Mouse (Mus musculus): ENCODE data around the gene Gm6793.

Gm6793 gene

DNA sequence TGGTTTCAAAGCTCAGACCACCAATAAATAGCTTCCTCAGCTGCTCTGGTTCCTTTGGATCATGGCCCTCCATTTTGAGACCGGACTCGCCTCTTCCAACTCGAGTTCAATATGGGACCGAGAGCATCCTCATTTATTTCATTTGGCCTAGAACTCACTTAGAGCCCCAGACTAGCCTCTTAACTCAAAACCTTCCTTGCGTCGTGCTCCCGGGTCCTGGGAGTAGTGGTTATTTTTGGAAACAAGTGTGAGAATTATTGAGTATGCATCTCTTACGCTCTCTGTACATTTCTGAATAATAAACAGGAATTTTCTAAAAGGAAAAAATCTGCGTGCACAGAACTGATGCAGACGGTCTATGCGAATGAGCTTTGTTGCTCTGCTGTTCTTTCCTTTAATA, at the start of gene Gm6793:
Gene Gm6793, minus strand, starts transcription at position 101 of the 400 bp plus-strand sequence.
- no peak for DNase-seq (ENCODE audit: inconsistent age in 2 of 2, low spot score in 1 of 2)

DNA sequence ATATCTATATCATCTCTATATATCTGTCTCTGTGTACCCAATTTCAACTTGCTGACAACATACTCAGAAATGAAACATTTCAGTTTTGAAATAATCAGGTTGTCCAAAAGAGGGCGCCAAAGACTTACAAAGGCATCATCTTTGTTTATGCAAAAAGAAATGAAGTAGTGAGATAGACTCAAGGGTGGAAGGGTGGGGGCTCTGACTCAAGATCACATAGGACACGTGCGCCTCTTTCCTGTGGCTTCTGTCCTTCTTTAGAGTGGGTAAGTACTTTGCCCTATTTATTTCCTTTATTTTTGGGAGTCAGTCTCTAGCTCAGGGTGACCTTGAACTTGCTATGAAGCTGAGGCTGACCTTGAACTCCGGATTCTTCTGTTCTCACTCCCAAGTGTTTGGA, 46.5 kb upstream of the Gm6793 start:
- DNase-seq (ENCODE audit: inconsistent age in 2 of 2, low spot score in 1 of 2): peak in 1 of 2 experiments; percentile 76

DNA sequence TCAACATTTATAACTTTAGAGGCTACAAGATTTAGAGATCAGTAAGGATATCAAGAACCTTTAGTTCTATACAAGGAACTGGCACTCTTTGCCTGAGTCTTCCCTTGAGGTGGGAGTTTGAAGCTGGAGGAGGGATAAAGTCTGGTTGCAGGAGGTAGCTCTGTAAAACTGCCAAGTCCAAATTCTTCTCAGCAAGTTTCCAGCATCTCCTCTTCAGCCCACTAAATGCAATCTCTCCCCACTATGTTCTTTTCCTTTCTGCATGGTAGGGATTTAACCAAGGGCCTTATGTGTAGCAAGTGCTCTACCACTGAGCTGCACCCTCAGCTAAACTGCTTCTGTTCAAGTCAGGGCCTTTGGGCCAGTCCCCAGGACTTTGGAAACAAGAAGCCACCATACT, 39.6 kb upstream of the Gm6793 start:
- DNase-seq (ENCODE audit: inconsistent age in 2 of 2, low spot score in 1 of 2): no peak

DNA sequence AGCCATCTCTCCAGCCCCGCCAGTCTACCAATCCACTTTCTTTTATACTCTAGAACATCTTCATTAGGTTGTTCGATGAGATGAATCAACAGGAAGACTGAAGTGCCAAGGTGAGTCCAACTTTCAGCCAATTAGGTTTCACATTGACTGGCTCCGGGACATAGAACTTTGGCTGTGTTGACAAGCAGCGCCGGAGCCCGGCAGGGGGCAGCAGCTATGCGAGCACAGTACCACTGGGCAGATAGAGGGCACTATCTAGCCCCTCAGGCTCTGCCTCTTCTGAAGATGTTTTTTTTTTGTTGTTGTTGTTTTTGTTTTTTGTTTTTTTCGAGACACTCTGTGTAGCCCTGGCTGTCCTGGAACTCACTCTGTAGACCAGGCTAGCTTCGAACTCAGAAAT, 36.7 kb upstream of the Gm6793 start:
- DNase-seq (ENCODE audit: inconsistent age in 2 of 2, low spot score in 1 of 2): no peak

DNA sequence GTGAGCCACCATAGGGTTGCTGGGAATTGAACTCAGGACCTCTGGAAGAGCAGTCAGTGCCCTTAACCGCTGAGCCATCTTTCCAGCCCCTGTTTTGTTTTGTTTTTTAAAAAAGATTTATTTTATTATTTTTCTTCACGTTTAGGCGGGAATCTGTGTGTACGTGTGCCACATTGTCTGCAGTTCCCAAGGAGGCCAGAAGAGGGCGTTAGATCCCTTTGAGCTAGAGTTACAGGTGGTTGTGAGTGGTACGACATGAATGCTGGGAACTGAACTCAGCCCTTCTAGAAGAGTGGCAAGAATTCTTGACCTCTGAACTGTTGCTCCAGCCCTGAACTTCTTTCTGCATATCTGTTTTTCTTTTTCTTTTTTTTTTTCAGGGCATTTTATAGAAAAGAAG, 35.1 kb upstream of the Gm6793 start:
- DNase-seq (ENCODE audit: inconsistent age in 2 of 2, low spot score in 1 of 2): no peak

DNA sequence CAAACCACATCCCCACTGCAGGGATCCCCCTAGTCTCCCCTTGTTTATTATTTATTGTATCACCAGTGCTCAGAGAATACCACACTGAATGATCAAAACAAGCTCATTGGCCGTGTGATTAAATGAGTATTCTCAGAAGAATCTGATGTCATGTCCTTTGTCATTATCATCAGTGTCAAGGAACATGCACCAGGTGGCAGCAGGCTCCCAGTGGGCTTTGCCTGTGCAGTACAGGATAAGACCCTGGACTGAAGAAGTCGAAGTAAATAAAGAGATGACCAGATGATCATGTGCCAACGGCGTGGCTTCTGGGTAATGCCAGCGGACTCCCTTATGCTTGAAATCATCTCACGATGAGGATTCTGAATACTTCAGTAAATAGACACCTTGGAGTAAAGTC, 33.5 kb upstream of the Gm6793 start:
- no peak for DNase-seq (ENCODE audit: inconsistent age in 2 of 2, low spot score in 1 of 2)

DNA sequence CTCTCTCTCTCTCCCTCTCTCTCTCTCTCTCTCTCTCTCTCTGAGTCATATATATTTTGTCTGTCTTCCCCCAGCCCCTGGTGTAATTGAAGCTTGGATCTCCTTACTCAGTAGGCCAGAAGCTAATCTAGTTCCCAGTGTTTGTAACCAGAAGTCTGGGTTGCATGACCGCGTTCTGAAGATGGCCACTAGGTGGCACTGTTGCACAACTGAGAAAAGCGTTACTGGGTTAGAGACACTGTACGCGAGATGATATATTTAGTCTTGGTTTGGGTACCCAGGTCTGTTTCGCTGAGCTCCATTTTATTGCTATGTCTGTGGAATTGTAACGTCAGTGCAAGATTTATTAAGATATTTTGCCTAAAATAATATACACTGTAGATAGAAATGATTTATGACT, 31.1 kb upstream of the Gm6793 start:
- DNase-seq (ENCODE audit: inconsistent age in 2 of 2, low spot score in 1 of 2): peak; percentile 67 to 92

DNA sequence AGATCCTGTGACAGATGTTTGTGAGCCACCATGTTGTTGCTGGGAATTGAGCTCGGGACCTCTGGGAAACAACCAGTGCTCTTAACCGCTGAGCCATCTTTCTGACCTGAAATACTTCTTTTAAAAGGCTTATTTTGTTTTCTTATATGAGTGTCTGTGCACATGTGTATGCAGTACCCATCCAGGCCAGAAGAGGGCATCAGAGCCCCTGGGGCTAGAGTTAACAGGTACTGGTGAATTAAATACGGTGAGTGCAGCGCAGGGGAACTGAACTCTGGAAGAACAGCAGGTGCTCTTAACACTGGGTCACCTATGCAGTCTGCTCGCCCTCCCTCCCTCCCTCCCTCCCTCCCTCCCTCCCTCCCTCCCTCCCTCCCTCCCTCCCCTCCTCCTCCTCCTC, 30.3 kb upstream of the Gm6793 start:
- no peak for DNase-seq (ENCODE audit: inconsistent age in 2 of 2, low spot score in 1 of 2)

DNA sequence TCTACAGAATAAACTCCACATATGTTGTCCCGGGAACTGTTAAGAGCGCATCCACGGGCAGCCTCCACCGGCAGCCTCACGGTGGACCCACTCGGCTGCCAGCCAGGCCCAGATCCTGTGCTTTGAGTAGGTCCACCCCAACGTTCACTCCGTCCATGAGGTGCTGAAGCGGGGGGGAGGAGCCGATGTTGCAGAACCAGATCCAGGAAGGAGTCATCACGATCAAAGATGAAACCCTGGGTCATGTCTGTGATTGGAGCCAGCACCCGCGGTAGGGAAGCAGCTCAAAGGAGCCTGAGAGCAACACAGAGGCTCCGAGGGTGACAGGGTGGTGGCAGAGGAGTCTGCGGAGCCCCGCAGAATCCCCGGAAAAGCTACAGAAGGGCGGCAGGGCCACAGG, 22.7 kb upstream of the Gm6793 start:
- DNase-seq (ENCODE audit: inconsistent age in 2 of 2, low spot score in 1 of 2): no peak

DNA sequence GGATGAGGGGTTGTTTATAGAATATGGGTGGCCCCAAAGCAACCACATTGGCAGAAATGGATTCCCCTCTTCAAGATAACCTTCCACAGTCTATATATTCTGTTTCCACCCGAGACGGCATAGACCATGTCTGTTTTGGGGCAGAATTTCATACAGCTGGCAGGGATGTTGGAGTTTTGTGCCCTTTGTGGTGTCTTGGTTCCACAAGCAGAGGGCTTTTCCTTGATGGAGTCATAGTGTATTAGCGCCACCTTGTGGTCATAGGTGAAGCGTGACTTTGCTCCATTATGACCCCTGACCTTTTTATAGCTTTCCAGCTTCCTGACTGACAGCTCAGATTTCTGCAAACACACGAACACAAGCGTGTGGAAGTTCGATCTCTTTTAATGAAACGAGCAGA, 19.8 kb upstream of the Gm6793 start:
- peak; percentile 27 to 77 for DNase-seq (ENCODE audit: inconsistent age in 2 of 2, low spot score in 1 of 2)

DNA sequence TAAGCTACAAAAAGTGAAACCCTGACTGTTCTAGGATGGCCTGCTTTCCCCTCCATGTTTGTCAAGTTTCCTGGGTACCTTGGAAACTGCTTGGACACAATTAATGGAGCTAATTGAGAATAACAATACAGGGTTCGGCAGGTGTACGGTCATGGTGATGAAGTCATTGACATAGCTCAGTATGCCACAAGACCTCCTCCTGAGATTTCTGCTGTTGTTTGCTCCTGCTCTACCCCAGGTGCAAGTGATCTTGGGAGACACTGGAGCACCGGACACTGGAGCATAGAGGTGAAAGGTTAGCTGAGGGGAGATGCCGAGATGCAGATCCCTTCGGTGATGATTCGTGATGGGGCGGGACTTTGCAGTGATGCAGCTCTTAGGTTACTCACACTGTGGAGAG, 18.2 kb upstream of the Gm6793 start:
- no peak for DNase-seq (ENCODE audit: inconsistent age in 2 of 2, low spot score in 1 of 2)

DNA sequence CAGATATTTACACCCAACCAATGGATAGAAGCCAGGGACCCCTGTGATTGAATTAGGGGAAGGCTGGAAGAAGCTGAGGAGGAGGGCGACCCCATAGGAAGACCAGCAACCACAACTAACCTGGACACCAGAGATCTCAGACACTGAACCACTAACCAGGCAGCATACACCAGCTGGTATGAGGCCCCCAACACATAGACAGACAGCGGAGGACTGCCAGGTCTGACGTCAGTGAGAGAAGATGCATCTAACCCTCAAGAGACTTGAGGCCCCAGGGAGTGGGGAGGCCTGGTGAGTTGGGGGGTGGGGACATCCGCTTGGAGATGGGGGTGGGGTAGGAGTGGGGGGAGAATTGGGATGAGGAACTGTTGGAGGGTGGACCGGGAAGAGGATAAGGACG, 15.8 kb upstream of the Gm6793 start:
- DNase-seq (ENCODE audit: inconsistent age in 2 of 2, low spot score in 1 of 2): no peak

DNA sequence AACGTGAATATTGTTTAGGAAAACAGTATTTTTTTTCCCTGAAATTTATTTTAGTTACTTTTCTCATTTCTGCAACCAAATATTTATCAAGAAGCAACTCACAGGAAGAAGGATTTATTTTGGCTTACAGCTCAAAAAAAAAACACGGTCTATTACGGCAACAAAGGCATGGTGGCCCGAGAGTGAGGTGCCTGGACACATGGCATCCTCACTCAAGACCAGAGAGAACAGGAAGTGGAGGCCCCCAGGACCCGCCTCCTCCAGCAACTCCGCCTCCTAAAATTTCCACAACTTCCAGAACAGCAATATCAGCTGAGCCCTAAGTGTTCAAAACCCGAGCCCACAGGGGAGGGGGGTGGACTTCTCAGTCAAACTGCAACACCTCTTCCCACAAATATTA, 14.6 kb upstream of the Gm6793 start:
- DNase-seq (ENCODE audit: inconsistent age in 2 of 2, low spot score in 1 of 2): no peak

DNA sequence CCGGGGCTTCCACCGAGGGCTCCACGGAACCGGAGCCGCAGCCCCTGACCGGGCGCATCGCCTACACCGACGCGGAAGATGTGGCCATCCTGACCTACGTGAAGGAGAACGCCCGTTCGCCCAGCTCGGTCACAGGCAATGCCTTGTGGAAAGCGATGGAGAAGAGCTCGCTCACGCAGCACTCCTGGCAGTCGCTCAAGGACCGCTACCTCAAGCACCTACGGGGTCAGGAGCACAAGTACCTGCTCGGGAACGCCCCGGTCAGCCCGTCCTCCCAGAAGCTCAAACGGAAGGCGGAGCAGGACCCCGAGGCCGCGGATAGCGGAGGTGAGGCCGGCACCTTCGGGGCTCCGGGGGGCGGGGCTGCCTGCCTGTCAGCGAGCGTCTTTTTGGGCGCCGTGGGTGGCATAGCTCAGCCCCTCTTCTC, 3.0 kb downstream of the Gm6793 start:
- DNase-seq (ENCODE audit: inconsistent age in 2 of 2, low spot score in 1 of 2): peak; percentile 59 to 79

DNA sequence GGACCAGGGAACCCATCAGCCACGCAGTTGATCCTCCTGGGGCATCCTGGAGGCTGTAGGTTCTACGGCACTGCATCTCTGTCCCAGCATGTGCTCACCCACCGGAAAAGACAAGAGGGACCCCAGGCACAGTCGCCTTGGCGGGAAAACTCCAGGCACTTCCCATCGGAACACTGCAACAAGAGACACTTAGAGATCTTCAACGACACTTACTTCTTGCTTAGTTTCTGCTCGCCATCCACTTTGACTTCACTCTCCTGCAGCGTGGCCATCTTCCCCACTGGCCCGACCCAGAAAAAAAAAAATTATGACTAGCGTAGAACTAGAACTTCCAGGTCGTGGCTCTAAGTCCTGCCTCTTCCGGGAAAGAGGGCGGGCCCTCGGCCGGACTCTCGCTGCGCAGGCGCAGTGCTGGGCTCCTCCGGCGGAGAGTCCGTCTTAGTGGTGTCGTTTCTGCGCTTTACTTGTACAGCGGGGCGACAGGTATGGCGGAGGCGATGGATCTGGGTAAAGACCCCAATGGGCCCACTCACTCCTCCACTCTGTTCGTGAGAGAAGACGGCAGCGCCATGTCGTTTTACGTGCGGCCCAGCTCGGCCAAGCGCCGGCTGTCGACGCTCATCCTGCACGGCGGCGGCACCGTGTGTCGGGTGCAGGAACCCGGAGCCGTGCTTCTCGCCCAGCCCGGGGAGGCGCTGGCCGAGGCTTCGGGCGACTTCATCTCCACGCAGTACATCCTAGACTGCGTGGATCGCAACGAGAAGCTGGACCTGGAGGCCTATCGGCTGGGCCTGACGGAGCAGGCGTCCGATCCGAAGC, 3.6 kb downstream of the Gm6793 start, which contains the start of the genes Kars and Terf2ip:
Gene Kars, minus strand, starts transcription at position 327 of the 819 bp plus-strand sequence.
Gene Terf2ip, plus strand, starts transcription at position 402 of the 819 bp plus-strand sequence.
- peak; percentile 95 to 98 for DNase-seq (ENCODE audit: inconsistent age in 2 of 2, low spot score in 1 of 2)

DNA sequence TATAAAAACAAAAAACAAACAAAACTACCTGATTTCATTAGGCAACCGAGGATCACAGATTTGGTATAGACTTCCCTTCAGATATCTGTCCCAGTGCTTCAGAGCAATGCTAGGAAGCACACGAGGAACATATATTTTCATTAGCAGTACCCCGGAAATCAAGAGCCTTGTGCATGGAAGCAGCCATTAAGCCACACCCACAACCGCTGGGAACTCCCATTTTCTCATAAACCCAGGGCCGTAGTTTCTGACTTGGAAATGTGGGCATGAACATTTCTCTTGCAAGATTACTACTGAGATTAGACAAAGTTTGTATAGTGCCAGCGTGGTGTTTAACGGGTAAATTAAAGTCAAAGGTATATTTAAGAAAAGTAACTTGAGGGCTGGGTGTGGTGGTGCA, 5.3 kb downstream of the Gm6793 start:
- DNase-seq (ENCODE audit: inconsistent age in 2 of 2, low spot score in 1 of 2): no peak

DNA sequence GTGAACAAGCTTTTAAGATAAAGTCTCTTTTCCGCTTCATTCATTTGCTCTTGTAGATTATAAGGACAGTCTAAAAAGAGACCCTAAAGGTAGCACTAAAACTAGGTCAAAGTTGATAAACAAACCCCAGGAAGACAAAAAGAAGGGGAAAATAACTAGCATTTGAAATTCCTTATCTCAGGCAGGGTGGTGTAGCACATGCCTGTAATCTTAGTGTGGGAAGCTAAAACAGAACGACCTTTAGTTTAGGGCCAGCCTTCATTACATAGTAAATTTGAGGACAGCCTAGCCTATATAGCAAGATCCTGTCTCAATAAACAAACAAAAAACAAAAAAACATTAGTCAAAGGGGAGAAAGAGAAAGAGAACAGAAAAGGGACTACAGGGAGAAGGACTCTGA, 7.2 kb downstream of the Gm6793 start:
- no peak for DNase-seq (ENCODE audit: inconsistent age in 2 of 2, low spot score in 1 of 2)

DNA sequence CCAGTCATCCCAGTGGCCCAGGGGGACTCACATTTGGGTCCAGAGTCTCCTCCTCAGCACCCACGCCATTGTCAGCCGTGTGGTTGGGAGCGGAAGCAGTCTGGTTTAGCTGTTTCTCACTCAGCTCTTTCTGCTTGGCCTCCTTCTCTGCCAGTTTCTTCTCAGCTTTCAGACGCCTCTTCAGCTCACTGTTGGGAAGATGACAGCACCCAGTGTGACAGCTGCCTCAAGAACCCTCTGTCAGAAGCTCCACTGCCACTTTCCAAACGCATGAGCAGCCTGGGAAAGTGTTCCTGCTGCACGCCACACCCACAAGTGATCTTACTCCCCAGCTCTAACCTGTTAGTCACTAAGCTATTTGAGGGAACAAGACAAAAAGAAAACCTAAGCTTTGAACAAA, 9.2 kb downstream of the Gm6793 start:
- DNase-seq (ENCODE audit: inconsistent age in 2 of 2, low spot score in 1 of 2): no peak

DNA sequence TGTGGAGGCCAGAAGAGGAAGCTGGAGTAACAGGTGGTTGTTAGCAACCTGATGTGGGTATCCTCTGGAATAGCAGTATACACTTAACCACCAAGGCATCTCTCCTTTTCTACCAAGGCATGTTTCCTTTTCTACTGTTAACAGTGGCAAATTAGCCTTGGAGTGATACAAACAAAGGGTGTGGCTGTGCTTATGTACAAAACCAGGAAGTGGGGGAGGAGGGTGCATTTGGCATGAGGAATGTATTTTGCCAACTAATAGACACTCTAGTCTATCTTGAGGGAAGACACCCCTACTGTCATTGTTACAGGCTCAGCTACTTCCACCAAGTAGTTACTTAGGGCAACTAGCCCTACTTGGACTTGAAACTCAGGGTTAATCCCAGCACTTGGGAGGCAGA, 10.1 kb downstream of the Gm6793 start:
- DNase-seq (ENCODE audit: inconsistent age in 2 of 2, low spot score in 1 of 2): no peak

DNA sequence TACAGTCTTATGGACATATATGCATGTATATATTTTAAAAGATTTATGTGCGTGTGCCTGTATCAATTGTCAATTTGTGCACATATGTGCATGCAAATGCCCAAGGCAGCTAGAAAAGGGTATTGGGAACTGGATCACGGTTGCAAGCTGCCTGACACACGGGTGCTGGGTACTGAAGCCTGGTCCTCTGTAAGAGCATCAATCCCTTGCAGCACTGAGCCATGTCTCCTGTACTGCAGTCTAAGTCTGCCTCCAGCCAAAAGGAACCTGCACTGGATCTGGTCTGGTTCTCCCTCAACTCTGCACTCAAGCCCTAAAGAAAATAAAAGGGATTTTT, 22.2 kb downstream of the Gm6793 start:
- no peak for DNase-seq (ENCODE audit: inconsistent age in 2 of 2, low spot score in 1 of 2)

DNA sequence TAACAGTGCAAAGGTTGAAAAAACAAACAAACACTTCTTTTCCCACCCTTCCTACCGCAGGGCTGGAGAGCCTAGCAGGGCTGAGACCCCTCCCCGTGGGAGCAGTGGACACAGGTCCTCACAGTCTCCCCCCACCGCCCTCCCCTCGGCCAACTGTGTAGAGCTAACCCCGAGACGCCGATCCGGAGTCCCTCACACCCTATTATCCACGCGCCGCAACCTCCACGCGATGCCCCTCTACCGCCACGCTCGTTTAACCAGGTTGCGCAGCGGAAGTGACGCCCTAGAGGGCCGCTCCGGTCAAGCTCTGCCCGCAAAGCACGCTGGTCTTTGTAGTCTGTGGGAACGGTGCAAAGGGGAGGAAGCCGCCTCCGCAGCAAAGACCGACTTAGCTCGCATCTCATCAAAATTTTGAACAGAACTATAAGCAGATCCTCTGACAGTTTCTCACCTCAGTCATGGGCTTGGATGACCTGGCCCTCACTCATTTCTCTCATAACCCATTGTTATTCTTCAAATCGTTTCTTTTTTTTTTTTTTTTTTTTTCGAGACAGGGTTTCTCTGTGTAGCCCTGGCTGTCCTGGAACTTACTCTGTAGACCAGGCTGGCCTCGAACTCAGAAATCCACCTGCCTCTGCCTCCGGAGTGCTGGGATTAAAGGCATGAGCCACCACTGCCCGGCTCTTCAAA, 22.7 kb downstream of the Gm6793 start, which contains the start of gene Adat1:
Gene Adat1, minus strand, starts transcription at position 290 of the 690 bp plus-strand sequence.
- DNase-seq (ENCODE audit: inconsistent age in 2 of 2, low spot score in 1 of 2): peak; percentile 87 to 93

DNA sequence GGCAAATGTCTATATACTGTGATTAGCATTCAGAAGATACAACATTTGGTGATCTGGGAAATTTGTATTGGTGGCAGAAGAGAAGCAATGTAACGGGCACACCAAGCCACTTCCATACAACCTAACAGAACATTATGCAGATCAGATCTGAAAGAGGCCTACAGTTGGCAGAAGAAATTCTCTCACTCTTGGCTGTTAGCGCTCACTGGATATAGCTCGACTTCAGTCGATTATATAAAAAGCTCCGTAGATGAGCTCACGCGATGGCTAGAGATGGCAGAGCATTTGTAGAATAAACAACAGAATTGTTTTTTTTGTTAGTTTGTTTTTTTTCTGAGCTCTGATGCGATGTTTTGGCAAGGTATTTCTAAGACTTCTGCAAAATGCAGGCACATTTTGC, 23.6 kb downstream of the Gm6793 start:
- no peak for DNase-seq (ENCODE audit: inconsistent age in 2 of 2, low spot score in 1 of 2)

All from adrenal gland, adult (tissue).